Mouse (Mus musculus): ENCODE data around the gene 1700061G19Rik. TPM values are rescaled to one million over a fixed set of nuclear protein-coding genes. Genes with fewer than 3 reads are reported as not detected.

The 1700061G19Rik gene
- total and polyA plus RNA-seq, 2 experiments from 2014 or later: 0.35 TPM; not detected in 1

DNA sequence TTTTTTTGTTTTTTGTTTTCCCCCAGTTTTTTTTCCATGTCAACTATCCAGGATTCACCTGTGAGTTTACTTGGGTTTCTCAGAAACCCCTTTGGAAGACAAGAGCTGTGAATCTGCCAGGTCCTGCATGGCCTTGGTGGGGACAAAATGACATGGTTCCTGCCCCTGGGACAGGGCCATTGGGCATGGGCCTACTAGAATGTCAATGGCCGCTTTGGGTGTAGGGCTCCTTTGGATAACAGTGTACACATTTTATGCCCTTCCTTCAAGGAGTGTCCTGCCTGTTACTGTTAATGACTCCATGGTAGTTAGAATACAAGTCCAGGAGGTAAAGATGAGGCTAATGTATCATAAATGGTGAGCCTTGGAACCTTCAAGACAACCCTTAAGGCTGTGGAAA lies 42.4 kb upstream of the 1700061G19Rik start:
- 90% methylated on average over 1 of the region's 1 CpGs for WGBS
- Histone ChIP-seq H3K36me3 (ENCODE audit: insufficient read depth, low read length) (no peaks in the 10 kb centered on the region), H3K4me3 (ENCODE audit: low read length) (no peak overlapping the region), H3K4me1 (ENCODE audit: insufficient read depth, low read length) (no peaks in the 10 kb centered on the region), H3K9me3 (ENCODE audit: low read length) (no peaks in the 10 kb centered on the region), H3K4me2 (ENCODE audit: low read depth, low read length) (no peak overlapping the region), H3K27me3 (ENCODE audit: insufficient read depth, low read length) (no peaks in the 10 kb centered on the region), H3K9ac (replicated peaks; ENCODE audit: low read length) (no peak overlapping the region), H3K27ac (no peak overlapping the region)
- TF ChIP-seq CTCF (IDR thresholded peaks at IDR 0.05; ENCODE audit: low read depth): no peak
- no peak for ATAC-seq
- DNase-seq (ENCODE audit: low spot score): no peak

DNA sequence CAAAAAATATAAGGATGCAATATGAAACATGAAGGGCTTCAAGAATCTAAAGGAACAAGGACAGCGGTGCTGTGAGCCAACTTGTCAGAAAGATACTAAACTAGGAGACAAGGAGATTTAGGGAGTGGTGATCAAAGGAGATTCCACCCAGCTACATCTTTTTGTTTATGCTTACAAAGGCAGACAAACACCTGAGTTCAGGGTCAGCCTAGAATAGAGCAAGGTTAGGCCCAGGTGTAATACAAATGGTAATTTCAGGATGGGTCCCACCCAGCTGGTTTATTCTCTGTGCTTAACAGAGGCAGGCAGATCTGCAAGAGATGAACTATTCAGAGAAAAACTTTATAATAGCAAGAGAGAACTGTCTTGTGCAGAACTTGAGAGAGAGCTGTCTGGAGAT lies 41.9 kb upstream of the 1700061G19Rik start:
- ATAC-seq: no peak
- TF ChIP-seq CTCF (IDR thresholded peaks at IDR 0.05; ENCODE audit: low read depth): no peak

DNA sequence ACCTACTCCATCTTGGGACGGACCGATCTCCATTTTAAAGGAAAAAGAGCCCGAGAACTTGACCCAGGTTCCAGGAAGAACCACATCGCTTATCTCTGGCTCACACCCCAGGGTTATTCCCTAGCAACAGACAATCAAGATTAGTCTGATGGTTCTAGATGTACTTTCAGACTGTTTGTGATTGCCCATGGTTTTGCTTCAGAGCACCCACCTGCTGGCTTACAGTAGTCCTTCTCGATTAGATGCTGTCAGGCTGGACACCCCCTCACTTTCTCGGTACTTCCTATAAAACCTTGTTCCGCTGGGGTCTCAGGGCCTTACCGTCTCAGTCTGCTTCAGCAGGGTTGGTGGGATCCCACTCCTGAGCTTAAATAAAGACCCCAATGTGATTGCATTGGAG lies 38.9 kb upstream of the 1700061G19Rik start:
- TF ChIP-seq CTCF (IDR thresholded peaks at IDR 0.05; ENCODE audit: low read depth): no peak
- no peaks in the 10 kb centered on the region for H3K4me1 ChIP-seq (ENCODE audit: insufficient read depth, low read length)
- no peak overlapping the region for H3K9ac ChIP-seq (replicated peaks; ENCODE audit: low read length)
- no peak overlapping the region for H3K27ac ChIP-seq
- H3K4me3 ChIP-seq (ENCODE audit: low read length): no peak overlapping the region
- WGBS: 90% methylated on average over 8 of the region's 8 CpGs
- H3K9me3 ChIP-seq (ENCODE audit: low read length): no peaks in the 10 kb centered on the region
- DNase-seq (ENCODE audit: low spot score) (no peak), ATAC-seq (no peak)
- no peaks in the 10 kb centered on the region for H3K27me3 ChIP-seq (ENCODE audit: insufficient read depth, low read length)
- H3K36me3 ChIP-seq (ENCODE audit: insufficient read depth, low read length): no peaks in the 10 kb centered on the region
- H3K4me2 ChIP-seq (ENCODE audit: low read depth, low read length): no peak overlapping the region

More for the DNA sequence above, 41.9 kb upstream of the 1700061G19Rik start:
- Histone ChIP-seq H3K9ac (replicated peaks; ENCODE audit: low read length) (no peak overlapping the region), H3K4me3 (ENCODE audit: low read length) (no peak overlapping the region), H3K27me3 (ENCODE audit: insufficient read depth, low read length) (no peaks in the 10 kb centered on the region), H3K9me3 (ENCODE audit: low read length) (no peaks in the 10 kb centered on the region), H3K4me2 (ENCODE audit: low read depth, low read length) (no peak overlapping the region), H3K36me3 (ENCODE audit: insufficient read depth, low read length) (no peaks in the 10 kb centered on the region), H3K4me1 (ENCODE audit: insufficient read depth, low read length) (no peaks in the 10 kb centered on the region), H3K27ac (no peak overlapping the region)
- 93% methylated on average over 1 of the region's 1 CpGs for WGBS
- DNase-seq (ENCODE audit: low spot score): no peak

DNA sequence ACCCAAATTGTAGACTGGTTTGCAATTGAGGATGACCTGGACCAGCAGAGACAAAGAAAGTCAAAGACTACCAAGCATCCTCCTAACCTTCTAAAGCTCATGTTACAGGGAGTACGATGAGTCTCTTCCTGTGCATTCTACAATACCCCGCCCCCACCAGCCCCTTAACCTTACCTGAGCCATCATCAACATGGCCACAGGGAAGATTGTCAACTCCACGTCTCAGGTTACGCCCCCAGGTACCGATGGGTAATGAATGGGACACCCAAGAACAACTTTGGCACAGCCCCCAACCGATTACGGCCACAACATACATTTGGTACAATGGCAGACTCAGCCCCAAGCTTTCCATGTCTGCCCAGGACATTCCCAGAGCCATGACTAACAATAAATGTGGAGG lies 34.8 kb upstream of the 1700061G19Rik start:
- ATAC-seq (no peak), DNase-seq (ENCODE audit: low spot score) (no peak)
- H3K27me3 ChIP-seq (ENCODE audit: insufficient read depth, low read length): no peaks in the 10 kb centered on the region
- 89% methylated on average over 7 of the region's 7 CpGs for WGBS
- H3K4me1 ChIP-seq (ENCODE audit: insufficient read depth, low read length): no peaks in the 10 kb centered on the region
- no peak overlapping the region for H3K4me2 ChIP-seq (ENCODE audit: low read depth, low read length)
- H3K4me3 ChIP-seq (ENCODE audit: low read length): no peak overlapping the region
- H3K9me3 ChIP-seq (ENCODE audit: low read length): no peaks in the 10 kb centered on the region
- no peak overlapping the region for H3K9ac ChIP-seq (replicated peaks; ENCODE audit: low read length)
- no peaks in the 10 kb centered on the region for H3K36me3 ChIP-seq (ENCODE audit: insufficient read depth, low read length)
- TF ChIP-seq CTCF (IDR thresholded peaks at IDR 0.05; ENCODE audit: low read depth): no peak
- H3K27ac ChIP-seq: no peak overlapping the region

DNA sequence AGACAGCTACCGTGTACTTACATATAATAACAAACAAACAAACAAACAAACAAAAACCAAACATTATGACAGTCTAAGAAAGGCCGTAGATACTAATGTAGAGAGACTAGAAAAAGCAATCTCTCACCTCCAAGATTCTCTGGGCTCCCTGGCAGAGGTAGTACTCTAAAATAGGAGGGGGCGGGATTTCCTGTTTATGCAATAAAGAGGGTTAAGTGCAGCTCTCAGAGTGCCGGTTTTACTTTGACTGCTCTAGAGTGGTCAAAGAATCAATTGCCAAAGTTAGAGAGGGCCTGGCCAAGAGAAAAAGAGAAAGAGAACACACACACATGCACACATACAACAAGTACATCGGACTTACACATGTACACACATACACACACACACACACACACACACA lies 33.1 kb upstream of the 1700061G19Rik start:
- Histone ChIP-seq H3K4me2 (ENCODE audit: low read depth, low read length) (no peak overlapping the region), H3K4me1 (ENCODE audit: insufficient read depth, low read length) (no peaks in the 10 kb centered on the region), H3K27me3 (ENCODE audit: insufficient read depth, low read length) (no peaks in the 10 kb centered on the region), H3K4me3 (ENCODE audit: low read length) (no peak overlapping the region), H3K9ac (replicated peaks; ENCODE audit: low read length) (no peak overlapping the region), H3K36me3 (ENCODE audit: insufficient read depth, low read length) (no peaks in the 10 kb centered on the region), H3K9me3 (ENCODE audit: low read length) (no peaks in the 10 kb centered on the region), H3K27ac (no peak overlapping the region)
- ATAC-seq (no peak), DNase-seq (ENCODE audit: low spot score) (no peak)
- TF ChIP-seq CTCF (IDR thresholded peaks at IDR 0.05; ENCODE audit: low read depth): no peak
- 88% methylated on average over 5 of the region's 5 CpGs for WGBS

DNA sequence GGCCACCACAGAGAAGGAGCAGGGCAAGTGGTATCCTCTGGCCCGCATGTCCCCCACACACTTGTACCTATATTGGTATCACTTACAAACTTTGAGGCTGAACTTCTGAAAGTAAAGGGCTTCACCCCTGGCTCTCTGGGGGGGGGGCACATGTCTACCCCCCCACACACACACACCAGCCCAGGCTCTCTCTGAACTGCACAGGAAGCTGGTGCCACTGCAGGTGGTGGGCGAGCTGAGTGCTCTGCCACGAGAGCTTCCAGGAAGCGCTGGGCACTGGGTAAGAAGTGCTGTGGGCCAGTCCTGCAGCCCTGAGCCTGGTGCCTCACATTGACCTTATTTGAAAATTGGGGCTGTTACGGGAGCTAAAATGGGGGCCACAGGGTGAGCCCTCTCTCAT lies 31.6 kb upstream of the 1700061G19Rik start:
- Histone ChIP-seq H3K4me2 (ENCODE audit: low read depth, low read length) (no peak overlapping the region), H3K27me3 (ENCODE audit: insufficient read depth, low read length) (no peaks in the 10 kb centered on the region), H3K4me1 (ENCODE audit: insufficient read depth, low read length) (no peaks in the 10 kb centered on the region), H3K4me3 (ENCODE audit: low read length) (no peak overlapping the region), H3K9ac (replicated peaks; ENCODE audit: low read length) (no peak overlapping the region), H3K27ac (no peak overlapping the region), H3K36me3 (ENCODE audit: insufficient read depth, low read length) (no peaks in the 10 kb centered on the region), H3K9me3 (ENCODE audit: low read length) (no peaks in the 10 kb centered on the region)
- 74% methylated on average over 5 of the region's 5 CpGs for WGBS
- no peak for DNase-seq (ENCODE audit: low spot score)
- TF ChIP-seq CTCF (IDR thresholded peaks at IDR 0.05; ENCODE audit: low read depth): no peak
- no peak for ATAC-seq

DNA sequence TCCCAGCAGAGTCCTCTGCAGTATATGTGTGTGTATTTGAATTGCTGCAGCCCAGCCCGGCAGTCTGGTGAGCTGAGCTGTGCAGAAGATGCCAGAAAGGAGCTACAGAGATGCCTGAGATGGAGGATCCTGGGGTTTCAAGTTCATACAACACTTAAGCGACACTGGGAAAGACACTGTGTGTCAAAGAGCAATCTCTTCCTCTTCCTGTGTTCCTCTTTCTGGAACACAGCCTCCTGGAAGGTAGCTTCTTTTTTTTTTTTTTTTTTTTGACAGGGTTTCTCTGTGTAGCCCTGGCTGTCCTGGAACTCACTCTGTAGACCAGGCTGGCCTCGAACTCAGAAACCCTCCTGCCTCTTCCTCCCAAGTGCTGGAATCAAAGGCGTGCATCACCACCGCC lies 26.5 kb upstream of the 1700061G19Rik start:
- TF ChIP-seq CTCF (IDR thresholded peaks at IDR 0.05; ENCODE audit: low read depth): no peak
- no peaks in the 10 kb centered on the region for H3K27me3 ChIP-seq (ENCODE audit: insufficient read depth, low read length)
- no peaks in the 10 kb centered on the region for H3K9me3 ChIP-seq (ENCODE audit: low read length)
- H3K4me1 ChIP-seq (ENCODE audit: insufficient read depth, low read length): no peaks in the 10 kb centered on the region
- H3K27ac ChIP-seq: no peak overlapping the region
- no peak for ATAC-seq
- H3K4me3 ChIP-seq (ENCODE audit: low read length): no peak overlapping the region
- no peak for DNase-seq (ENCODE audit: low spot score)
- no peaks in the 10 kb centered on the region for H3K36me3 ChIP-seq (ENCODE audit: insufficient read depth, low read length)
- no peak overlapping the region for H3K9ac ChIP-seq (replicated peaks; ENCODE audit: low read length)
- 85% methylated on average over 5 of the region's 5 CpGs for WGBS
- H3K4me2 ChIP-seq (ENCODE audit: low read depth, low read length): no peak overlapping the region

Measured in hindbrain, postnatal 0 days (tissue).